Mouse (Mus musculus) intestine, embryonic 16.5 days (tissue): Measurements from ENCODE around the gene Cab39. TPM values are rescaled to one million over a fixed set of nuclear protein-coding genes. Genes with fewer than 3 reads are reported as not detected.

ENCODE experiments used
- ATAC-seq: fragments of 200-750 bp; cut with Nextera tagmentation; 2 replicates; pipeline ENCODE4 v1.8.0; 2017; ENCODE audit warnings: moderate TSS enrichment, moderate library complexity
- H3K27ac ChIP-seq: fragments of 300-500 bp; sonication (generic); 2 replicates; pipeline ENCODE4 v1.5.1; 2014; ENCODE audit warnings: mild to moderate bottlenecking, low read length
- H3K27me3 ChIP-seq: fragments of 300-500 bp; sonication (generic); replicated peaks from 2 replicates; pipeline ENCODE4 v1.6.1; 2014; ENCODE audit warnings: low read length, control low read depth, mixed read lengths; ENCODE audit not compliant: control insufficient read depth, insufficient read depth
- H3K36me3 ChIP-seq: fragments of 300-500 bp; sonication (generic); 2 replicates; pipeline ENCODE4 v1.6.1; 2014; ENCODE audit warnings: low read length, control low read depth; ENCODE audit not compliant: control insufficient read depth, insufficient read depth
- H3K4me1 ChIP-seq: fragments of 300-500 bp; sonication (generic); 2 replicates; pipeline ENCODE4 v1.6.1; 2014; ENCODE audit warnings: low read length, control low read depth, mixed read lengths; ENCODE audit not compliant: control insufficient read depth, insufficient read depth
- H3K4me2 ChIP-seq: fragments of 300-500 bp; sonication (generic); 2 replicates; pipeline ENCODE4 v1.6.1; 2014; ENCODE audit warnings: low read depth, low read length, control low read depth
- H3K4me3 ChIP-seq: fragments of 300-500 bp; sonication (generic); 2 replicates; pipeline ENCODE4 v1.5.1; 2014; ENCODE audit warnings: mild to moderate bottlenecking, low read length
- H3K9ac ChIP-seq: fragments of 300-500 bp; sonication (generic); 2 replicates; pipeline ENCODE4 v1.6.1; 2014; ENCODE audit warnings: low read depth, low read length
- H3K9me3 ChIP-seq: fragments of 300-500 bp; sonication (generic); 2 replicates; pipeline ENCODE4 v1.6.1; 2016; ENCODE audit warnings: low read length, control low read depth; ENCODE audit not compliant: control insufficient read depth
- WGBS: fragments of 180-500 bp; shearing (Covaris S2); extraction: QIAGEN DNeasy Blood & Tissue Kit; methylation state at CpG from one replicate; pipeline ENCODE4 v1.1.7; 2014; 5-methylcytosine and 5-hydroxymethylcytosine counted together
- polyA plus RNA-seq: library from polyadenylated mRNA; unstranded; fragments of >200 nt; fragmentation: Nextera tagmentation; extraction: Ambion mirVana; gene quantifications from 2 replicates; pipeline ENCODE4 v1.2.1, GENCODE M21; 2015

The Cab39 gene
- polyA plus RNA-seq, 1 experiment from 2014 or later: 14.4 TPM

DNA sequence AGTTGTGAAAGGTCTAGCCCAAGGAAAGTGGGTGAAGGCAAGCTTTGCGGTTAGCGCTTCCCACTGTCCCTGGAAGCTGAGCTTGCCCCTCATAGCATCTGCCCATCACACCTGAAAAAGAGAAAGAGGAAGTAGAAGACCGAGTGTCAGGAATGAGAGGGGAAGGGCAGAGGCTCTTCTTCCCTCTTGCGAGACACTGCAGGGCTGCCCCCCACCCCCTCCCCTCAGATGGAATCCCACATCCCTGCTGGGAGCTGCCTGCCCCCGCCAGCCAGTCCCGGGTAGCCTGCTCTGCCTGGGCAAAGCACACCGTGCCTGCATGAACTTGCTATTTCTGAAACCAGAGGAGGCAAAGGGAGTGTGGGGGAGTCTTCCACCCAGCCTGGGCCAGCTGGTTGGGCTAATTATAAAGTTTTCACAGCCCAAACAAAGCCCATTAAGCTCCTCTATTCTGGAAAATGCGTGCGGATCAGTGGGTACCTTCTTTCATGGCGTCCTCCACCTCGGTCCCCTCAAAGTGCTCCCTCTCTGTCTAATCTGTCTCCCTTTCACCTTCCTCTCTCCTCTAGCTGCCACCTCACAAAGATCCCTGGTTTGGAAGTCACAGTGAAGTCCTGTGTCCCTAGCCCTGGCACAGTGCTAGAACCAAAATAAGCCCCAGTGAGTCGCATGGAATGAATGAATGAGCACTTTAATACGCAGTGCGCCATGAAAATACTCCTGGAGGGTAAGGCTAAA lies 34.8 kb upstream of the Cab39 start:
- Histone ChIP-seq H3K4me3 (no peak overlapping the region), H3K4me2 (no peak overlapping the region), H3K27ac (no peak overlapping the region), H3K4me1 (no peaks in the 10 kb centered on the region), H3K9me3 (no peaks in the 10 kb centered on the region), H3K27me3 (no peaks in the 10 kb centered on the region), H3K9ac (no peak overlapping the region), H3K36me3 (no peaks in the 10 kb centered on the region)
- WGBS: 38% methylated on average over 14 of the region's 14 CpGs
- no peak for ATAC-seq

DNA sequence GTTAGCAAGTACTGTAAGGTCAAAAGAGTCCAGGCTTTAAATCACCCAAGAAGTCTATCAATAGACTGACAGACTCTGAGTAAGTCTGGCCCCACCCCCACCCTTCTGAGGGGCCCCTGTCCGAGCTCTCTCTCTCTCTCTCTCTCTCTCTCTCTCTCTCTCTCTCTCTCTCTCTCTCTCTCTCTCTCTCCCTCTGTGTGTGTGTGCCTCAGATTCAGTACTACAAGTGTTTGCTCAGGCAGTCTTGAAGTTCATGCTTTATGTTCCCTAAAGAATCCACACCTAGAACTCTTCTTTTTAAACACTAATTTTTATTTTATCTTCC lies 34.3 kb upstream of the Cab39 start:
- ATAC-seq: no peak
- Histone ChIP-seq H3K9me3 (no peaks in the 10 kb centered on the region), H3K4me2 (no peak overlapping the region), H3K4me3 (no peak overlapping the region), H3K27ac (no peak overlapping the region), H3K4me1 (no peaks in the 10 kb centered on the region), H3K27me3 (no peaks in the 10 kb centered on the region), H3K9ac (no peak overlapping the region), H3K36me3 (no peaks in the 10 kb centered on the region)
- 8% methylated on average over 1 of the region's 1 CpGs for WGBS

DNA sequence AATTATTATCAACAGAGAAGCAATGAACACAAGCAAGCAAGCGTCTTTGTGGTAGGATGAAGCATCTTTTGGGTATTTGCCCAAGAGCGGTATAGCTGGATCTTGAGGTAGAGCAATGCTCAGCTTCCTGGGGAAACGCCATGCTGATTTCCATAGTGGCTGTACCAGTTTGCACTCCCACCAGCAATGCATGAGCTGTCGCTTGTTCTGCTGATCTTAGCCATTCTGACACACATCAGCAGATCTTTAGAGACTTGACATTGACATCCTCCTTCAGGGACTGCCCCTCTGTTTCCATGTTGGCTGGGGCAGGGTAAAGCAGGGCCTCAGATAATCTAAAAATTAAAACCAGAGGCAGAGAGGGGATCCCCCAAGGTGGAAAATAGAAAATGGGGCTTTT lies 31.6 kb upstream of the Cab39 start:
- H3K36me3 ChIP-seq: no peaks in the 10 kb centered on the region
- ATAC-seq: no peak
- WGBS: 90% methylated on average over 4 of the region's 4 CpGs
- H3K4me1 ChIP-seq: no peaks in the 10 kb centered on the region
- no peaks in the 10 kb centered on the region for H3K27me3 ChIP-seq
- no peak overlapping the region for H3K9ac ChIP-seq
- no peaks in the 10 kb centered on the region for H3K9me3 ChIP-seq
- H3K4me2 ChIP-seq: no peak overlapping the region
- no peak overlapping the region for H3K27ac ChIP-seq
- H3K4me3 ChIP-seq: no peak overlapping the region

DNA sequence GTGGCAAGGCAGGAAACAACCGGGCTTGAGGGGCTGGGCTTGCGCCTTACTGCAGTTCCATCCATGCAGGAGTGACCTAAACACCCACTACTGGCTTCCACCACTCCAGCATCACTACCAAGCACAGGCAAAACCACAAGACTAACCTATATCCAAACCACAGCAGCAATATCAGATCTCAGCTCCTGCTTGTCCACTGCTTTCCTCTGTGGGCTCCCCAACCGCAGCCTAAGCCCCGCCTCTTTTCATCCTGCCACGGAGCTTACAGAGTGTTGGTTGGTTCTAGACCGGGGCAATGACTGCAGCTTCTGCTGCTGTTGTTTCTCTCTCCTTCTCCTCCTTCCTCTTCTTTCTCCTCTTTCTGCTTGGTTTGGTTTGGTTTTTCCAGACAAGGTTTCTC lies 29.9 kb upstream of the Cab39 start:
- H3K4me2 ChIP-seq: no peak overlapping the region
- no peaks in the 10 kb centered on the region for H3K9me3 ChIP-seq
- no peak overlapping the region for H3K27ac ChIP-seq
- no peaks in the 10 kb centered on the region for H3K36me3 ChIP-seq
- no peaks in the 10 kb centered on the region for H3K27me3 ChIP-seq
- WGBS: 82% methylated on average over 6 of the region's 6 CpGs
- no peaks in the 10 kb centered on the region for H3K4me1 ChIP-seq
- no peak for ATAC-seq
- H3K4me3 ChIP-seq: no peak overlapping the region
- no peak overlapping the region for H3K9ac ChIP-seq

DNA sequence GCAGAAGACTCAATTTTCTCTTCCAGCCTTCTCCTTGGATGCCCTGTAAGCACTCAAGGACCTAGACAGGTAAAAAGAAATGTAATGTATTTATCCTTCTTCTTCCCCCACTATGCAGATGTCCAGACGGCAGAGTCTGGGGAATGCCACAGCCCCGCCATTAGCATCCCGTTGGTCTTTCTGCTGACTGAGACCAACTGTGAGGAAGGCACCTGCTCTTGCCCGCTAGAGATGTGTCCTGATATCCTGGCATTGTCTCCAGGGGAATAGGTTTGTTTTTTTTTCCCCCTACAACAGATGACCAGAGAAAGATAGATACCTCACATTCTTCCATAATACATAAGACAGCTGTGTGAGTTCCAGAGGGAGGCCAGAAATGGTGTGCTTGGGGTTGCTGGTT lies 28.9 kb upstream of the Cab39 start:
- H3K4me1 ChIP-seq: no peaks in the 10 kb centered on the region

DNA sequence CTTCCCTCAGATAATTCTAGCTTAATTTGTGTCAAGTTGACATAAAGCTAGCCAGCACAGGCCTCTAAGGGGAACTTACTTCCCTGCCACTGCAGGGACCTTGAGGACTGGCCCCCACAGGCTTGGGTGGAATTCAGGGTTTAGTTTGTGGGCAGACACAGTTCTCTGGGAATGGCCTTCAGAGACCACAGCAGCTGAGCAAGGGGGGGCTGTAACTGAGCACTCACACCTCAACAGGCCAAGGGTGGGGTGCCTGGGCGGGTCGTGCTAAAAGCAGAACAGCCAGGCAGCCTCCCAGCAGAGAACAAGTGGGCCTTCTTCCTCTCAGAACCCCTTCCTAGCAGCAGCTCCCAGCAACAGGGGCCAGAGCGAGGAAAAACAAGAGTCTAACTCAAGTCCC lies 27.1 kb upstream of the Cab39 start:
- Histone ChIP-seq H3K9me3 (no peaks in the 10 kb centered on the region), H3K27ac (no peak overlapping the region), H3K4me2 (no peak overlapping the region), H3K9ac (no peak overlapping the region), H3K4me3 (no peak overlapping the region), H3K27me3 (no peaks in the 10 kb centered on the region), H3K36me3 (no peaks in the 10 kb centered on the region), H3K4me1 (no peaks in the 10 kb centered on the region)
- WGBS: 75% methylated on average over 3 of the region's 3 CpGs
- ATAC-seq: no peak

More for the DNA sequence above, 28.9 kb upstream of the Cab39 start:
- no peaks in the 10 kb centered on the region for H3K27me3 ChIP-seq
- no peaks in the 10 kb centered on the region for H3K36me3 ChIP-seq
- no peak for ATAC-seq
- H3K27ac ChIP-seq: no peak overlapping the region
- no peak overlapping the region for H3K9ac ChIP-seq
- H3K4me2 ChIP-seq: no peak overlapping the region
- H3K4me3 ChIP-seq: no peak overlapping the region
- WGBS: 74% methylated on average over 4 of the region's 4 CpGs
- H3K9me3 ChIP-seq: no peaks in the 10 kb centered on the region

DNA sequence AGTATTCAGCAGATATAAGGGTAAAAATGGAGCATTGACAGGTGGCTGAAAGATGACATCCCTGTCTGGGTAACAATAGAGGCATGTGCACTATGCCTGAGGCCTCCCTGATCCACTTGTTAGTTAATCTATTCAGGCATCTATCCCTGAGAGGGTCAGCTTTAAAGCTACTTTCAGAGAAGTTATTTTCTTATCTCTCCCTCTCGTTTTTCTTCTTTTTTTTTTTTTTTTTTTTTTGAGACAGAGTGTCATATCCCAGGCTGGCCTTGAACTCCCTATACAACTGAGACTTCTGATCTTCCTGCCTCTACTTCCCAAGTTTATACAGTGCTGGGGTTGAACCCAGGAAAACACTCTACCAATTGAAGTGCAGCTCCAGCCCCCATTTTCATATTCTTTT lies 25.5 kb upstream of the Cab39 start:
- no peak overlapping the region for H3K4me3 ChIP-seq
- 27% methylated on average over 1 of the region's 1 CpGs for WGBS
- no peak overlapping the region for H3K27ac ChIP-seq
- H3K4me2 ChIP-seq: no peak overlapping the region
- H3K9me3 ChIP-seq: no peaks in the 10 kb centered on the region
- H3K9ac ChIP-seq: no peak overlapping the region
- H3K4me1 ChIP-seq: no peaks in the 10 kb centered on the region
- no peak for ATAC-seq
- H3K36me3 ChIP-seq: no peaks in the 10 kb centered on the region
- H3K27me3 ChIP-seq: no peaks in the 10 kb centered on the region

DNA sequence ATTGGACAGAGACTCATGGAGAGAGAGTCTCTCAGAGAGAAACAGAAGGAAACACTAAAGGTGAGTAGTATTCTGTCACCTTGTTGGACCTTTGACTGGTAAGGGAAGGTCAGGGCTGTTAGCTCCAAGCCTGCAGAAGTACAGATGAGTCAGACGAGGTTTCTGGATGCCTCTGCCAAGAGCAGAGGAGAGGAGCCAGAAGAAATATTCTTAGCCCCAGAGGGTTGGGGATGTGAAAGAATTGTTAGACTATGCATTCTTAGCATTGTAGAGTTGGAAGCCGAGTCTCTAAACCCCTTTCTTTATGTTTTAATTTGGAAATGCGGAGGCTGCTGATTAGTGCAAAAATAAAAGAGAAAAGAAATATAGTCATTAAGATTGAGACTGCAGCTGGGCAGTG lies 21.3 kb upstream of the Cab39 start:
- no peaks in the 10 kb centered on the region for H3K9me3 ChIP-seq
- H3K9ac ChIP-seq: no peak overlapping the region
- no peak overlapping the region for H3K4me2 ChIP-seq
- H3K4me1 ChIP-seq: no peaks in the 10 kb centered on the region
- H3K27me3 ChIP-seq: no peaks in the 10 kb centered on the region
- no peak overlapping the region for H3K4me3 ChIP-seq
- H3K27ac ChIP-seq: no peak overlapping the region
- no peaks in the 10 kb centered on the region for H3K36me3 ChIP-seq
- no peak for ATAC-seq
- 74% methylated on average over 3 of the region's 3 CpGs for WGBS

DNA sequence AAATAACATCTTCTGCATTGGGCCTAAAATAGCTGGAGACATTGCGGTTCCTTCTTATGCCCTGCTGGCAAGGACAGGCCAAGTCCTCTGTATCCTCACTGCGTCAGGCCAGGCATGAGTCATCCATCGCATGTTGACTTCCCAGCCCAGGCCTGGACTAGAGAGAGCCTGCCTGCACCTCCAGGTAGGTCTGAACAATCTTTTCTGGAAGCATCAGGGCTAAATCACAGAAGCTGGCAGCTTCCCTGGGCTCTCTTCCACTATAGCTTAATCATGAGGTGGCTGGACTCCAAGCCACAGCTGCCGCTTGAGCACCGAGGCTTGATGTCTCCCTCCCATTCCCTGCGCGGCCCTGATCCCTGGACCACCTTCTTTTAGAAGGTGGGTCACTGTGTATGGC lies 18.1 kb upstream of the Cab39 start:
- no peak overlapping the region for H3K4me3 ChIP-seq
- WGBS: 79% methylated on average over 7 of the region's 7 CpGs
- no peaks in the 10 kb centered on the region for H3K27me3 ChIP-seq
- H3K4me1 ChIP-seq: no peaks in the 10 kb centered on the region
- H3K9me3 ChIP-seq: no peaks in the 10 kb centered on the region
- no peak for ATAC-seq
- H3K36me3 ChIP-seq: no peaks in the 10 kb centered on the region
- no peak overlapping the region for H3K27ac ChIP-seq
- no peak overlapping the region for H3K4me2 ChIP-seq
- H3K9ac ChIP-seq: no peak overlapping the region

DNA sequence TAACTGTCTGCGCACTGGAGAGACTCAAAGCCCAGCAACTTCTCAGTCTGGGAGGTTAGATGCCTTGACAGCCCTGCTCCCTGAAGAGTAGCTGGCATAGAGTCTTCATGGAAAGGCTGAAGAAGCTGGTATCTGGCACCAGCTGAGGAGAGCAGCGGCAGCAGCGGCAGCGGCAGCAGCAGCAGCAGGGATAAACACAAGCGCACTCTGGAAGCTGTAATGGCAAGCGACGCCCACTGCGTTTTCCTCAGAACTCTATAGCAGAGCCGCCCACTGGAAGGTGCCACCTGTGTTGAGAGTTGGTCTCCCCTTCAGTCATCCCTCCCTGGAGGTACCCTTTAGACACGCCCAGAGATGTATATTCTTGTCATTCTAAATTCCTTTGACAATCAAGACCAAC lies 17.1 kb upstream of the Cab39 start:
- no peak for ATAC-seq
- WGBS: 43% methylated on average over 10 of the region's 10 CpGs
- Histone ChIP-seq H3K9ac (no peak overlapping the region), H3K4me3 (no peak overlapping the region), H3K9me3 (no peaks in the 10 kb centered on the region), H3K36me3 (no peaks in the 10 kb centered on the region), H3K4me2 (no peak overlapping the region), H3K27me3 (no peaks in the 10 kb centered on the region), H3K27ac (no peak overlapping the region), H3K4me1 (no peaks in the 10 kb centered on the region)
